Mouse (Mus musculus): ENCODE results near the gene Slc32a1.

DNA sequence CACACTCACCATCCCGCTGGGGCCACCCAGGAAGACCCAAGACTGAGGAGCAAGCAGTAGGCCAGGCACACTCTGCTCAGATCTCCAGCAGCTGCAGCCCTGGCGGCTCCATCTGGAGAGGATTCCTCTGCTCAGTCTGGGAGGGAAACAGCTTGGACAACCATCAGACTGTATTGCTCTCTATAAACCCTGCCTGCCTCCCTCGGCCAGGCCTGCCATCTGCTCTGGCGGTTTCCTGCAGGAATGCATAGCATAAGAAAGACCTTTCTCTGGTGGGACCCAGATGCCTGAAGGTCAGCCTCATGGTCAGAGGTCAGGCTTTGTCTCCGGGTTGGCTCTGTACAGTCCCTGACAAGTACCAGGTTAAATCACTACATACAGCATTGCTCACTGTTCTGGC lies 19.3 kb upstream of the Slc32a1 start:
- TF ChIP-seq POLR2A (IDR thresholded peaks at IDR 0.05; ENCODE audit: low read depth, low read length) (no peak), CTCF (IDR thresholded peaks at IDR 0.05; ENCODE audit: borderline replicate concordance, insufficient read depth, low read length) (no peak)
